Mouse (Mus musculus): ENCODE data around the gene Slc12a6.
A peak's percentile ranks its signal among the peaks of the same experiment; 100 is the strongest.

Slc12a6 gene

DNA sequence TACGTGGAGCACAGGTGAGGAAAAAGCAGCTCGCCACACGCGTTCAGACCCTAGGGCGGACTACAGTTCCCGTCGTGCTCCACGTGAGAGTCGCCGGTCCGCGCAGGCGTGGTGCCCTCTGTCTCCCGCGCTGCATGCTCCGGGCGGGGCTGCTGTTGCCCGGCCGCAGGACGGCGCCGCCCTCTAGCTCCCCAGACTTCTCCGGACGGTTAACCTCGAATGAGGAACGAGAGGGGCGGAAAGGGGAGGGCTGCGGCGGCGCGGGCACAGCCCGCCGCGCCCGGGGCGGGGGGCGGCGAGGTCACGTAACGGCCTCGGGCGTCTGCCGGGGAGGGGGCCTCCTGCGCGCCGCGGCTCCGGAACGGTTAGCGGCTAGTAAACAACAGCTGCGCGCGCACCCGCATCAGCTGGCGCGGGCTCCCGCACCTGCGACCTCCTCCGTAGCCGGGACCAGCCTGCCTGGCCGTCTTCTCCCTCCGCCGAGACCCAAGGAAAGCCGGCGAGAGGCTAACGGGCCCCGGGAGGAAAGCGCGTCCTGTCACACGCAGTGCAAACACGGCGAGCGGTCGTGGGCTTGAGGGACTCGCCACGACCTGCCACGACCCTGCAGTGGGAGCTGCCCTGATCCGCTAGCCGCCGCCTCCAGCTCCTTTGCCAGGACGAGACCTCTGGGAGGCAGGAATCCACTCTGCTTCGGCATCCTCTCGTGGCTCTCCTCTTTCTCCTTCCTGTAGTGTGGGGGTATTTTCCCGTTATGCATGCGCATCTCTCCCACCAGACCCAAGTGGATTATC is at the start of gene Slc12a6:
Gene Slc12a6 (plus strand): TSS at position 378 of the 794 bp plus-strand sequence.
- DNase-seq (ENCODE audit: low spot score), result peak; percentile 95

- DNase-seq (ENCODE audit: low spot score), result no peak
These were observed 49.6 kb upstream of the Slc12a6 start for GRCm38 (mm10) chr2:112215977-112216376.

GRCm38 (mm10) chr2:112217614-112218013 is 48.0 kb upstream of the Slc12a6 start:
- DNase-seq (ENCODE audit: low spot score), result no peak

DNA sequence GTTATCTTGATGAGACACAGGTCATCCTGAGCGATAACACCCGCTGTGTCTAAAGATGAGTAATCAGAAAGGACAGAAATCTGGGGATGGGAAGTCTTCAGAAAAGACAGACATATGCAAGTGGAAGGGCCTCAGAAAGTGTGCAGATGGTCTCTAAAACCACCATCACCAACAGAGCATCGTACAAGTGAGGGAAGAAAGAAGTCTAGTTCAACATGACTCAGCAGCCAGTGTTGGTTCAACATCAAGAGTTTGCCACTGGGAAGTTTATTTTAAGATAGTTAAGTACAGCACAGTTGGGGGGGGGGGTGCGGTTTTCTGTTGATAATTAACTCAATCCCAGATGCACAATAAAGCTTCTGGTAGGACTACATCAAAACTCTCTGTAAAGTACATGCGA is 44.7 kb upstream of the Slc12a6 start:
- no peak for DNase-seq (ENCODE audit: low spot score)

GRCm38 (mm10) chr2:112222607-112223006 is 43.0 kb upstream of the Slc12a6 start:
- DNase-seq (ENCODE audit: low spot score), result no peak

- no peak for DNase-seq (ENCODE audit: low spot score)
These were observed 41.3 kb upstream of the Slc12a6 start for GRCm38 (mm10) chr2:112224356-112224755.

DNA sequence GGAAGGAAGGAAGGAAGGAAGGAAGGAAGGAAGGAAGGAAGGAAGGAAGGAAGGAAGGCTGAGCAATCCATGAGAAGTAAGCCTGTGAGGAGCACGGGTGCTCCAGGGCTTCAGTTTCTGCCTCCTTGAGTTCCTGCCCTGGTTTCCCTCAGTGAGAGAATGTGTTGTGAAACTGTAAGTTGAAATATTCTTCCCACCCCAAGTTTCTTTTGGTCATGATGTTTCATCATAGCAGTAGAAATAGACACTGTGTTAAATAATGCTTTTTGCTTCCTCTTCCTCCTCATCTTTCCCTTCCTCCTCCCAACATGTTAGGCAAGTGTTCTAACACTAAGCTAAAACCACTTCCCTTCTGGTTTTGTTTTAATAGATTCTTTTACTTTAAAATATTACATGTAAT is 33.0 kb upstream of the Slc12a6 start:
- no peak for DNase-seq (ENCODE audit: low spot score)

GRCm38 (mm10) chr2:112236620-112237019 is 29.0 kb upstream of the Slc12a6 start:
- DNase-seq (ENCODE audit: low spot score), result no peak

DNA sequence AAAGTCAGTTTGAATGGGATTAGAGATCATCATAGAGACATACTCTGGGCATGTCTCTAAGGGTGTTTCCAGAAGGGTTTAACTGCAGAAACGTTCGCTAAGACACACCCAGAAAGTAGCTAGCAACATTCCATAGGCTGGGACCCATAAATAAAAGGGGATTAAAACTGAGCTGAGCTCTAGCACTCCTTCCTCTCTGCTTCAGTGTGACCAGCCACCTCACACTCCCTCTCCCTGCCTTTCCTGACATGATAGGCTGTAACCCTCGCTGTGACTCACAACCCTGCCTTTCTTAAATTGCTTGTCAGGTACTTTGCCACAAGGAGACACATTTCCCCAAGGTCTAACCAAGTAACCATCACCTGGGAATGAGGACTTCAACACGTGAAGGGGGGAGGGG is 27.6 kb upstream of the Slc12a6 start:
- no peak for DNase-seq (ENCODE audit: low spot score)

GRCm38 (mm10) chr2:112239212-112239934 is 26.3 kb upstream of the Slc12a6 start, which contains the start of gene Lpcat4:
Gene Lpcat4, plus strand, starts transcription at chr2:112239468.
- peak; percentile 85 for DNase-seq (ENCODE audit: low spot score)

DNA sequence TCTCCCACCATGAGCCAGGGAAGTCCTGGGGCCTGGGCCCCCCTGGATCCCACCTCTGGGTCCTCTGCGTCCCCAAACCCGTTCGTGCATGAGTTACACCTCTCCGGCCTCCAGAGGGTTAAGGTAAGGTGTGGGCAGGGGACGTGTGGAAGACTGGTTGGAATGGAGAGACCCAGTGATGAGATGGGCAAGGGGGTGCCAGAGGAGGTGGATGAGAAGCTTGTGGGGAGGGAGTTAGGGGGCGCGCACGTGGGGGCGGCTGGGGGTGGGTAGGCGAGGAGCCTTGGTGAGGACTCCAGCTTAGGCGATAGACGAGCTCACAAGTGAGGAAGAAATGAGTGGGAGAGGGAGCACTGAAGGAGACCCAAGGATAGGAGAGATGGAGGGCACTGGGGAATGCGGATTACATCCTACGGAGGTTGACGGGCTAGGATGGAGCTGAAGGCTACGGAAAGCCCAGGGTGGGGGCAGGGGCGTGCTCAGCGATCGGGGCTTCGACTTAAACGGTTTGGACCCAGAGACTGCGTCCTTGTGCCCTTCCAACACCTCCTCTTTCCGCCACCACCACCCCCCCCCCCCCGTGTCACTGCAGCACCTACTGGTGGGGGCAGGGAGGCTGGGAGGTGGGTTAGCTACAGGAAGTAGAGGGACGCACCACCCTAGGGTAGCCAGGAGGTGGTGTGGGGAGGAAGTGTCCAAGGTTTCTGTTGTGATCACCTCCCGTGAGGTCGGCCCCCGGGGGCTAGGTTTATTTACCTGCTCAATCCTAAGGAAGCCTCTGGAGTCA is 25.5 kb upstream of the Slc12a6 start:
- no peak for DNase-seq (ENCODE audit: low spot score)

DNA sequence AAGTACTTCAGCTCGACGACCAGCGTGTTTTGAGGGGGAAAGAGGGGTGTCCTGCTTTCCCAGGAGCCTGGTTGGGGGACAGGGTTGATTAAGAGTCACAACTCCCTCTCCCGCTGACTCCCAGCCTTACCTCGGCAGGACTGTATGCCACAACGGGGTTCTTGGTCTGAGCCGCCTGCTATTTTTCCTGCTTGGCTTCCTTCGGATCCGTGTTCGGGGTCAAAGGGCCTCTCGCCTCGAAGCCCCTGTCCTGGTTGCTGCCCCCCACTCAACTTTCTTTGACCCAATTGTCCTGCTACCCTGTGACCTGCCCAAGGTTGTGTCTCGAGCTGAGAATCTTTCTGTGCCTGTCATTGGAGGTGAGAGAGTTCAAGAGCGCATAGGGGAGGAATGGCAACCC is 23.8 kb upstream of the Slc12a6 start:
- DNase-seq (ENCODE audit: low spot score), result no peak

- no peak for DNase-seq (ENCODE audit: low spot score)
These were observed 20.3 kb upstream of the Slc12a6 start for GRCm38 (mm10) chr2:112245307-112245706.

- DNase-seq (ENCODE audit: low spot score), result no peak
These were observed 19.4 kb upstream of the Slc12a6 start for GRCm38 (mm10) chr2:112246193-112246592.

DNA sequence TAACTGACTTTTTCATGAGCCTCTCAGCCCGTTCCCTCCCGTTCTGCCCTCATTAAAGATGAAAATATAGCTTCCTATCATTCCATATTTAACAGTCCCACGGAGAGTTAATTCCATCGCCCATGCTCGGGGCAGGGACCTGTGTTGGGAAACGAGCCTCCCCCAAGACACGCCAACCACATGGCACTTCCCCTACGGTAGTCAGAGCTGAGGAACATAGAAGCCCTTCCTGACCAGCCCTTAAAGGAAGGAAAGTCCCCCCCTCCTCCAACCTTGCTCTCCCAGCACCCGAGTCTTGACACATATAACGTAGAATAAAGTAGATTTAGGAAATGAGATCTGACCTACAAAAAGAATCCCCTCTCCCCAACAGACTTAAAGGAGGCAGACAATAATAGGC is 18.3 kb upstream of the Slc12a6 start:
- no peak for DNase-seq (ENCODE audit: low spot score)

DNA sequence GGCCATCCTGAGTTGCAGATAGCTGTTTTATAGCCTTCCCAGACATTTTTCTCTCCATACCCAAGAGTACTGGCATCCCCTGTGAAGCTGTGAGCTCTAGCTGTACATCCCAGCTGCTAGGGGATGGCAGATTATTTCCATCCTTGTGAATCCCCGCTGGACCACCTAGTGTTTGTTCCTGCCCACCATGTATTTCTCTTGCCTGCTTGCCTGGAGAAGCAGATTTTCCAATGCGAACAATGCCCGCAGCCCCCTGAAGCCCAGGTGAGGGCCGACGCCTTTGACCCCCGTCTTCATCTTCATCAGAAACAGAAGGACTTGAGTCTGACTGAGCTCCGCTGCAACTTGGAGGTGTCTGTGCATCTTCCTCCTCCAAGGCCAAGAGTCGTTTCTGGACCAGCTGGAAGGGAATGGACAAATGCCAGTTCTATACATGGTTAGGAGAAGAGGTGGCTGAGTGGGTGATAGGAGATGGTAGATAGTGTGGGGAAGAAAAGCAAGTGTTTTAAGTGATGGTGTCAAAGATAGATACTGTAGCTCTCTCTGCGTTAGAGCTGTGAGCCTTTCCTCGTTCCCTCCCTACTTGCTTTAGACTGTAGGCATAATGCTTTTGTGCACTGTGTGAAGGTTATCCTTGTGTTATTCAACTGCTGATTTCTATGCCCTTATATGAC is 15.7 kb upstream of the Slc12a6 start:
- no peak for DNase-seq (ENCODE audit: low spot score)

DNA sequence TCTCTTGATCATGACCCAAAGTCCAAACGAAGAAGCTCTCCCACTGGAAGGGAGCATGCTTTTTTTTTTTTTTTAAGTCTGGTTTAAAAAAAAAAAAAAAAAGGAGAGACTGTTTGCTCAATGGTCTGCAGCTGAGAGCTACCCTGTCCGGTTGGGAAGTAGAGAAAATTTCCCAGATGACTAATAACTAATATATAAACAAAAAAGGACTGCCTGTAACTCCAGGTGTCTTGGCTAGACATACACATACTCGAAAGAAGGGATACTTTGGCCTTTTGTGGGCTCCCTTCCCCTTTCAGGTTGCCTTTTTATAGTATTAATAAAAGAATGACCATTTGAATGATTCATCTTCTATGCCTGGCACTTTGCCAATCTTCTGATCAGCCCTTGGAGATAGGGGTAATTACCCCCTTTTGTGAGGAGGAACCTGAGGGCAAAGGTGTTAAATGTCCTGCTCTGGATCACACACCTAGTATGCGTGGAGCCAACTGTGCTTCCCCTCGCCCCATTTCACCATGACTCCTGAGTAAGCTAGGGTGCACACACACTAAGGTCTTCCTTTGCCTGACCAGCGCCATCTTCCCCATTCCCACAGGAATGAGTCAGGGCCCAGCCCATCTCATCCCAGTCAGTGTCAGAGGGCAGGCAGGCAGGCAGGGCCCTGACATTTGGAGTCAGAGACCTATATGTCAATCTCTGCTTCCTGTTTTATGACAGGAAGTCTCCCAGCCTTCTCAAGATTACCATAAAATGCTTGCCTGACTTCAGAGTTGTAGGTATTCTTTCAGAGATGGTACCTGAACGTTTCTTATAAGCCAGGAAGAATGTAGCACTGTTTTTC is 10.7 kb upstream of the Slc12a6 start:
- no peak for DNase-seq (ENCODE audit: low spot score)

DNA sequence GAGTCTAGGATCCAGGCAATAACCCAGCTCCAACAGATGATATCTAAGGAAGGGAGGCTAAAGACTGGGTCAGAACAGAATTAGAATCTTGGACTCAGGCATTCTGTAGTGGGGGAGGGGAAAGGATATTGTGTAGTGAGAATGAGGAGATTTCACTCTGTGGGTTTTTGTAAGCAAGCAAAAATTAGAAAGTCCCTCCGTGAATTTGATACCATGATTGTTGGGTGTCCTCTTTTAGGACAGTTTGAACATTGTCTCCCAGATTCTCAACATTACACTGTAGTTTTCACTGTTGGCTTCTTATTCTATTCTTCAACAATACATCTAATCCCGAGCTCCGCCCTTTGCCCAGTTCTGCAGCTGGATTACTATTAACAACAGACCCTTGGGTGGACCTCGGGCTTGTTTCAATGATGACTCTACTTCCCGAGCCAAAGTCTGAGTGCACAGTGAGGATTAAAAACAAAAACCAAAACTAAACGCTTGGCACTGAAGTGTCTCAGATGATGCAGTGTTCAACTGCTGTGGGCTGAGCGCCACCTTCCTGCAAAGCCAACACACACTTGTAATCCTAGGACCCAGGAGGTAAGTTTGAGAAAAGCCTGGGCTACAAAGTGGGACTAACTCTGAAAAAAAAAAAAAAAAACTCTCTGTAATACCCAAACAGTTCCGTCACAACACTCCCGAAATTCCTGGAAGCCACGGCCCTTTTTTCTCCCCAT is 6.2 kb upstream of the Slc12a6 start, which contains the start of gene Nutm1:
Gene Nutm1 (minus strand): TSS at position 51 of the 722 bp plus-strand sequence.
- DNase-seq (ENCODE audit: low spot score), result no peak

- peak; percentile 90 for DNase-seq (ENCODE audit: low spot score)
These were observed 3.6 kb upstream of the Slc12a6 start, which contains the start of gene Nop10 for GRCm38 (mm10) chr2:112261748-112262653. Gene Nop10, plus strand, starts transcription at chr2:112261926.
